Mouse (Mus musculus): Measurements from ENCODE around the gene Tmem79. TPM values are rescaled to one million over a fixed set of nuclear protein-coding genes. Genes with fewer than 3 reads are reported as not detected.
"Not testable (repeated sequence)": the region's sequence is repeated elsewhere in the genome, so short reads cannot be mapped to it uniquely, and the experiment has no call there.

The Tmem79 gene
- polyA plus RNA-seq, 1 experiment from 2014 or later = 7.4 TPM

DNA sequence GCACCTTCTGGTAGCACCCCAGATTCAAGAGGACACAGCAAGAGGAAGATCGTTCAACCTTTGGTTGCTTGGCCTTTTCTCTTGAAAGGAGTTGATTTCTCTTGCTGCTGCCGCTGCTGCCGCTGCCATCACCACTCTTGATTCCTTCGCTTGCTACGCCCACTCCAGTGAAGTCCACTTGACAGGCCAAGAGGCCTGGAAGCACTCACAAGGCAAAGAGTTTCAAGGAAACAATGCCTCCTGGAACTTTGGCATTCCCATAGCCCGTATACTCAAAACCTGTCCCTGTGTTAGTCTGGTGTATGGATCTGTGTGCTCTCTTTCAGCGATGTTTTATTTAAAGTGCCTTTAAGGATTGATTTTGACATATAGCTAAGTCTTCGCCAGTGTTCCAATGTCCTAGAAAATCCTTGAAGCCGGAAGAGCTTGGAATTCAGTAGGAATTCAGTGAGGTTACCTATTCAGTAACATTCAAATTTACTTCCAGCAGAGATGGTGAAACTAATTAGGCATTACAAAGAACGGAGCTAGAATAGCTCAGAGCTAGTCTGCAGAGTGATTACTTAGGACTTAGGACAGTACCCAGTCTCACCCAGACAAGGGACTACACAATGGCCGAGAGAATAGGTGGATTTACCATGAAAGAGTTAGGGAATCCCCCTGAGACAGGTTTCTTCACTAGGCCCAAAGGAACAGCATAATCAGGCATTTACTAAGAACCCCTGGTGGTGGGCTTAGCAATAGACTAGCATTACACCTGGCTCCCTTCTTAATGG lies 54.6 kb downstream of the Tmem79 start:
- not testable (repeated sequence) for H3K4me3 ChIP-seq (replicated peaks; ENCODE audit: low read depth, low read length); H3K4me1 ChIP-seq (replicated peaks; ENCODE audit: insufficient read depth, low read length); H3K4me2 ChIP-seq (ENCODE audit: low read length); H3K9ac ChIP-seq (ENCODE audit: low read depth, low read length); H3K9me3 ChIP-seq (replicated peaks; ENCODE audit: low read length); DNase-seq (ENCODE audit: low spot score); ATAC-seq (replicated peaks; ENCODE audit: low FRiP score, low read depth); H3K27me3 ChIP-seq (ENCODE audit: insufficient read depth, low read length); H3K36me3 ChIP-seq (ENCODE audit: insufficient read depth, low read length); H3K27ac ChIP-seq
- WGBS = 71% methylated on average over 11 of the region's 11 CpGs

DNA sequence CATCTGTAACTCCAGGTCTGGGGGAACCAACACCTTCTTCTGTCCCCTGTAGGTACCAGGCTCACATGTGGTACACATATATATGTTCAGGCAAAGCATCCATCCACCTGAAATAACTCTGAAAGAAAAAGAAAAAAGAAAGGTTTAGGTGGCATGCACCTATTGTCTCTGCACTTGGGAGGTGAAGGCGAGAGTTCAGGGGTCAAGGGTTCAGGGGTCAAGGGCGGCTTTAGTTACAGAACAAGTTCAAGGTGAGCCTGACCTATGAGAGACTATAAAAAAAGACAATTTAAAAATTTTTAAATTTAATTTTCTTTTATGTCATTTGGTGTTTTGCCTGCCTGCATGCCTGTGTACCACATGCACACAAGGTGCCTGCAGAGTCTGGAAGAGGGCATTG lies 55.9 kb downstream of the Tmem79 start:
- Histone ChIP-seq H3K4me3 (replicated peaks; ENCODE audit: low read depth, low read length) (no peak overlapping the region), H3K27me3 (ENCODE audit: insufficient read depth, low read length) (no peaks in the 10 kb centered on the region), H3K9ac (ENCODE audit: low read depth, low read length) (no peak overlapping the region), H3K4me1 (replicated peaks; ENCODE audit: insufficient read depth, low read length) (no peaks in the 10 kb centered on the region), H3K27ac (no peak overlapping the region), H3K4me2 (ENCODE audit: low read length) (no peak overlapping the region), H3K36me3 (ENCODE audit: insufficient read depth, low read length) (no peaks in the 10 kb centered on the region), H3K9me3 (replicated peaks; ENCODE audit: low read length) (no peaks in the 10 kb centered on the region)
- 83% methylated on average over 2 of the region's 2 CpGs for WGBS
- DNase-seq (ENCODE audit: low spot score) = no peak
- no peak for ATAC-seq (replicated peaks; ENCODE audit: low FRiP score, low read depth)
- no peak for TF ChIP-seq CTCF (IDR thresholded peaks at IDR 0.05; ENCODE audit: low read depth)

Other genes starting within 250 kb of the Tmem79 start
- 14.4 and 16.2 TPM in 2 replicates for gene Mef2d, start 193.8 kb downstream of the Tmem79 start, polyA plus RNA-seq (2015; fragmentation: Nextera tagmentation; extraction: Ambion mirVana)
- gene Rhbg, start 81.4 kb downstream of the Tmem79 start, polyA plus RNA-seq (2015; fragmentation: Nextera tagmentation; extraction: Ambion mirVana) = 23.2 and 24.2 TPM in 2 replicates
- 3.8 and 5.1 TPM in 2 replicates for gene Gm38392, start 48.9 kb downstream of the Tmem79 start, polyA plus RNA-seq (2015; fragmentation: Nextera tagmentation; extraction: Ambion mirVana)
- 13.0 and 13.8 TPM in 2 replicates for gene Tsacc, start 39.1 kb downstream of the Tmem79 start, polyA plus RNA-seq (2015; fragmentation: Nextera tagmentation; extraction: Ambion mirVana)
- 373 and 411 TPM in 2 replicates for gene Cct3, start 39.0 kb downstream of the Tmem79 start, polyA plus RNA-seq (2015; fragmentation: Nextera tagmentation; extraction: Ambion mirVana)
- 306 and 328 TPM in 2 replicates for gene Glmp, start 11.1 kb downstream of the Tmem79 start, polyA plus RNA-seq (2015; fragmentation: Nextera tagmentation; extraction: Ambion mirVana)
- 26.7 and 30.9 TPM in 2 replicates for gene Smg5, start 112 bp upstream of the Tmem79 start, polyA plus RNA-seq (2015; fragmentation: Nextera tagmentation; extraction: Ambion mirVana)
- 15.4 and 16.6 TPM in 2 replicates for gene Paqr6, start 28.4 kb upstream of the Tmem79 start, polyA plus RNA-seq (2015; fragmentation: Nextera tagmentation; extraction: Ambion mirVana)
- 3.8 and 4.7 TPM in 2 replicates for gene Bglap3, start 36.6 kb upstream of the Tmem79 start, polyA plus RNA-seq (2015; fragmentation: Nextera tagmentation; extraction: Ambion mirVana)
- 4.2 and 7.1 TPM in 2 replicates for gene Bglap2, start 42.6 kb upstream of the Tmem79 start, polyA plus RNA-seq (2015; fragmentation: Nextera tagmentation; extraction: Ambion mirVana)
- gene Bglap, start 48.3 kb upstream of the Tmem79 start, polyA plus RNA-seq (2015; fragmentation: Nextera tagmentation; extraction: Ambion mirVana) = not detected in 2 replicates
- 97.5 and 107 TPM in 2 replicates for gene Pmf1, start 74.2 kb upstream of the Tmem79 start, polyA plus RNA-seq (2015; fragmentation: Nextera tagmentation; extraction: Ambion mirVana)
- 17.1 and 17.7 TPM in 2 replicates for gene Slc25a44, start 89.0 kb upstream of the Tmem79 start, polyA plus RNA-seq (2015; fragmentation: Nextera tagmentation; extraction: Ambion mirVana)
- 32.6 and 33.3 TPM in 2 replicates for gene Sema4a, start 125.0 kb upstream of the Tmem79 start, polyA plus RNA-seq (2015; fragmentation: Nextera tagmentation; extraction: Ambion mirVana)
- 99.3 and 108 TPM in 2 replicates for gene Lmna, start 173.8 kb upstream of the Tmem79 start, polyA plus RNA-seq (2015; fragmentation: Nextera tagmentation; extraction: Ambion mirVana)
- gene Mex3a, start 196.2 kb upstream of the Tmem79 start, polyA plus RNA-seq (2015; fragmentation: Nextera tagmentation; extraction: Ambion mirVana) = 12.5 and 13.8 TPM in 2 replicates
- 27.4 and 28.9 TPM in 2 replicates for gene Rab25, start 212.2 kb upstream of the Tmem79 start, polyA plus RNA-seq (2015; fragmentation: Nextera tagmentation; extraction: Ambion mirVana)
- gene Lamtor2, start 216.9 kb upstream of the Tmem79 start, polyA plus RNA-seq (2015; fragmentation: Nextera tagmentation; extraction: Ambion mirVana) = 164 and 173 TPM in 2 replicates
- gene Ubqln4, start 217.6 kb upstream of the Tmem79 start, polyA plus RNA-seq (2015; fragmentation: Nextera tagmentation; extraction: Ambion mirVana) = 35.1 and 35.9 TPM in 2 replicates
- 294 and 311 TPM in 2 replicates for gene Ssr2, start 239.7 kb upstream of the Tmem79 start, polyA plus RNA-seq (2015; fragmentation: Nextera tagmentation; extraction: Ambion mirVana)

Data from kidney, postnatal 0 days (tissue).